Mouse (Mus musculus): ENCODE data around the gene Hmgn3. TPM values are rescaled to one million over a fixed set of nuclear protein-coding genes. Genes with fewer than 3 reads are reported as not detected.

Gene Hmgn3
- total and polyA plus RNA-seq, 2 experiments = 0.48 to 1.5 TPM

DNA sequence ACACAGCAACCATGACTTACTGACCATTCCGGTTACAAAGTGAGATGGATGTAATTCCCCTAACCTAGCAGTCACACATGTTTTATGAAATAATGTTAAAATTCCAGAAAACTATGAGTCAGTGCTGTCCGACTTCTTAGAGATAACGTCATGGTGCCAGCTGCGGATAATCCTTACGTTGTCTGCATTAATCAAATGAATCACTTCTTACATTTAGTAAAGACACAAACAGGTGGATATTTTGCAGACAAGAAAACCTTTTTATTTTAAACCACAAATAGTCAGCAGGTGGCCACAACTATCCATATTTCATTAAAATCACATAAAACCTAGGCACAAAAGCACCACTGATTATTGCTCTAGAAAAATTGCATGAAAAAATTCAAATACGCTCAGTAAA, 36.8 kb downstream of the Hmgn3 start:
- WGBS = 94% methylated on average over 6 of the region's 6 CpGs
- TF ChIP-seq POLR2A (IDR thresholded peaks at IDR 0.05; ENCODE audit: extremely low read depth, insufficient read depth, low read length) (no peak), CTCF (IDR thresholded peaks at IDR 0.05; ENCODE audit: low read depth, low read length) (no peak)
- Histone ChIP-seq H3K4me1 (ENCODE audit: control insufficient read depth, insufficient read depth, low read length) (no peaks in the 10 kb centered on the region), H3K9ac (ENCODE audit: low read depth, low read length) (no peak overlapping the region), H3K27me3 (ENCODE audit: control insufficient read depth, insufficient read depth, low read length) (no peaks in the 10 kb centered on the region), H3K4me3 (ENCODE audit: insufficient read depth, low read depth, low read length) (no peak overlapping the region), H3K27ac (replicated peaks; ENCODE audit: insufficient read depth, low read depth, low read length) (no peak overlapping the region), H3K36me3 (ENCODE audit: control insufficient read depth, insufficient read depth, low read length) (no peaks in the 10 kb centered on the region), H3K79me2 (ENCODE audit: control insufficient read depth, insufficient read depth, low read length) (no peaks in the 10 kb centered on the region)
- no peak for DNase-seq (ENCODE audit: extremely low read depth, low read depth, low spot score)

DNA sequence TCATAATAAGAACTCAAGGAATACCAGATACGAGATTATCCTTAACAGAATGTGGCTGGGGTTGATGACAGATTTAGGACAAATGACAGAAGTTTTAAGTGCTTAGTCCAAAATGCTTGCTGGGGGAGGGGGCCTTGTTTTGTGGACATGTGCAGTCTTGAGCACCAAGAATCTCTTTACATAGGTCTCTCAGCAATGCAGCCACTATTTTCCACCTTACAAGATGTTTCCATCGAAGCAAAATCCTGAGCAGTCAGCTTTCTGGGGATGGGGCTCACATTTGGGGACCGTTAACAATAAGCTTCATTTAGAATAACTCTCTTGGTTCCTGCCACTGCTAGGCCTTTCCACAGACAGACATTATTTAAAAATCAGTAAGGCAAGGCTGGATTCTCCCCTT, 37.7 kb downstream of the Hmgn3 start:
- Histone ChIP-seq H3K27ac (replicated peaks; ENCODE audit: insufficient read depth, low read depth, low read length) (no peak overlapping the region), H3K4me1 (ENCODE audit: control insufficient read depth, insufficient read depth, low read length) (no peaks in the 10 kb centered on the region; the same call in 1 of the 2 replicates), H3K27me3 (ENCODE audit: control insufficient read depth, insufficient read depth, low read length) (no peaks in the 10 kb centered on the region), H3K79me2 (ENCODE audit: control insufficient read depth, insufficient read depth, low read length) (no peaks in the 10 kb centered on the region), H3K36me3 (ENCODE audit: control insufficient read depth, insufficient read depth, low read length) (no peaks in the 10 kb centered on the region), H3K4me3 (ENCODE audit: insufficient read depth, low read depth, low read length) (no peak overlapping the region), H3K9ac (ENCODE audit: low read depth, low read length) (no peak overlapping the region)
- WGBS = 83% methylated on average over 3 of the region's 3 CpGs
- DNase-seq (ENCODE audit: extremely low read depth, low read depth, low spot score) = no peak
- TF ChIP-seq POLR2A (IDR thresholded peaks at IDR 0.05; ENCODE audit: extremely low read depth, insufficient read depth, low read length) = no peak
- TF ChIP-seq CTCF (IDR thresholded peaks at IDR 0.05; ENCODE audit: low read depth, low read length) = no peak

DNA sequence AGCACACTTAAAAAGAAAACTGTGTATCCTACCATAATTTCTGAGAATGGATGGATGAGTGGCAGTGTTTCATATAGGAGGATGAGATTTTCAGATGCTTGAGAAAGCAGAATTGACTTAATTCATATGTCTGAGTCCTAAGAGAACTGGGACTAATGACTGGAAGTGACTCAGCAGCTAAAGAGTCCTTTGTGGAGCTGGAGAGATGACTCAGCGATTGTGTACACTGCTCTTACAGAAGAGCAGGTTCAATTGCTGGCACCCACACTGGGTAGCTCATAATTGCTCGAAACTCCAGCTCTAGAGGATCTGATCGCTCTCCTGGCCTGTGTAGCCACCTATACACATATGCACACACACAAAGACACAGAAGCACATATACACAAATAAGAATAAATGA, 42.7 kb downstream of the Hmgn3 start:
- WGBS = 16% methylated on average over 3 of the region's 3 CpGs
- H3K9ac ChIP-seq (ENCODE audit: low read depth, low read length) = no peak overlapping the region
- no peak overlapping the region for H3K4me3 ChIP-seq (ENCODE audit: insufficient read depth, low read depth, low read length)
- no peaks in the 10 kb centered on the region for H3K79me2 ChIP-seq (ENCODE audit: control insufficient read depth, insufficient read depth, low read length)
- H3K27me3 ChIP-seq (ENCODE audit: control insufficient read depth, insufficient read depth, low read length) = no peaks in the 10 kb centered on the region
- H3K27ac ChIP-seq (replicated peaks; ENCODE audit: insufficient read depth, low read depth, low read length) = no peak overlapping the region
- H3K36me3 ChIP-seq (ENCODE audit: control insufficient read depth, insufficient read depth, low read length) = no peaks in the 10 kb centered on the region
- H3K4me1 ChIP-seq (ENCODE audit: control insufficient read depth, insufficient read depth, low read length) = peaks cover 3% of the 10 kb centered on the region; the same call in 1 of the 2 replicates
- no peak for TF ChIP-seq POLR2A (IDR thresholded peaks at IDR 0.05; ENCODE audit: extremely low read depth, insufficient read depth, low read length)
- no peak for TF ChIP-seq CTCF (IDR thresholded peaks at IDR 0.05; ENCODE audit: low read depth, low read length)
- peak; percentile 82 for DNase-seq (ENCODE audit: extremely low read depth, low read depth, low spot score)

- no peak for TF ChIP-seq CTCF (IDR thresholded peaks at IDR 0.05; ENCODE audit: low read depth, low read length)
- Histone ChIP-seq H3K79me2 (ENCODE audit: control insufficient read depth, insufficient read depth, low read length) (no peaks in the 10 kb centered on the region), H3K27ac (replicated peaks; ENCODE audit: insufficient read depth, low read depth, low read length) (no peak overlapping the region), H3K4me3 (ENCODE audit: insufficient read depth, low read depth, low read length) (no peak overlapping the region), H3K36me3 (ENCODE audit: control insufficient read depth, insufficient read depth, low read length) (no peaks in the 10 kb centered on the region), H3K9ac (ENCODE audit: low read depth, low read length) (no peak overlapping the region), H3K4me1 (ENCODE audit: control insufficient read depth, insufficient read depth, low read length) (peaks cover 3% of the 10 kb centered on the region; the same call in 1 of the 2 replicates), H3K27me3 (ENCODE audit: control insufficient read depth, insufficient read depth, low read length) (no peaks in the 10 kb centered on the region)
- WGBS = 90% methylated on average over 3 of the region's 3 CpGs
- DNase-seq (ENCODE audit: extremely low read depth, low read depth, low spot score) = no peak
Observed at GRCm38 (mm10) chr9:83101691-83102090, 44.8 kb downstream of the Hmgn3 start.

DNA sequence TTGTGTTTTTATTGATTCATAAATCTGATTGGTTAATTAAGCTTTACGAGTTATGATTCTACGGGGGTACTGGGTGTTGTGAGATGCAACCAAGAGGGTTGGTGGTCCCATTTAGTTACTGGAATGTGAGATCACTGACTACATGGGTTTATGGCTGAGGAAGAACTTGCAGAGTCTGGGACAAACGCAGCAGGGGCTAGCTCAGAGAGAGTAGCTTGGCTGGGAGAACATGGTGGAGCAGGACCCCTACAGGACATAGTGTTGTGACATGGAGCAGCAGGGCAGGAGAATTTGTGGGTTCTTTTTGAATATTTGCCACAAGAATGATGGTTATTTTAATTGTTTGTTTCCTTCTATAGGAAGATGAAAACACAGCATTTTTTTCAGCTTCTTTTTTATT, 45.7 kb downstream of the Hmgn3 start:
- Histone ChIP-seq H3K79me2 (ENCODE audit: control insufficient read depth, insufficient read depth, low read length) (no peaks in the 10 kb centered on the region), H3K9ac (ENCODE audit: low read depth, low read length) (no peak overlapping the region), H3K36me3 (ENCODE audit: control insufficient read depth, insufficient read depth, low read length) (no peaks in the 10 kb centered on the region), H3K4me1 (ENCODE audit: control insufficient read depth, insufficient read depth, low read length) (peaks cover 3% of the 10 kb centered on the region; the same call in 1 of the 2 replicates), H3K27me3 (ENCODE audit: control insufficient read depth, insufficient read depth, low read length) (no peaks in the 10 kb centered on the region), H3K4me3 (ENCODE audit: insufficient read depth, low read depth, low read length) (no peak overlapping the region), H3K27ac (replicated peaks; ENCODE audit: insufficient read depth, low read depth, low read length) (no peak overlapping the region)
- 86% methylated on average over 3 of the region's 3 CpGs for WGBS
- no peak for TF ChIP-seq CTCF (IDR thresholded peaks at IDR 0.05; ENCODE audit: low read depth, low read length)
- no peak for TF ChIP-seq POLR2A (IDR thresholded peaks at IDR 0.05; ENCODE audit: extremely low read depth, insufficient read depth, low read length)
- no peak for DNase-seq (ENCODE audit: extremely low read depth, low read depth, low spot score)

DNA sequence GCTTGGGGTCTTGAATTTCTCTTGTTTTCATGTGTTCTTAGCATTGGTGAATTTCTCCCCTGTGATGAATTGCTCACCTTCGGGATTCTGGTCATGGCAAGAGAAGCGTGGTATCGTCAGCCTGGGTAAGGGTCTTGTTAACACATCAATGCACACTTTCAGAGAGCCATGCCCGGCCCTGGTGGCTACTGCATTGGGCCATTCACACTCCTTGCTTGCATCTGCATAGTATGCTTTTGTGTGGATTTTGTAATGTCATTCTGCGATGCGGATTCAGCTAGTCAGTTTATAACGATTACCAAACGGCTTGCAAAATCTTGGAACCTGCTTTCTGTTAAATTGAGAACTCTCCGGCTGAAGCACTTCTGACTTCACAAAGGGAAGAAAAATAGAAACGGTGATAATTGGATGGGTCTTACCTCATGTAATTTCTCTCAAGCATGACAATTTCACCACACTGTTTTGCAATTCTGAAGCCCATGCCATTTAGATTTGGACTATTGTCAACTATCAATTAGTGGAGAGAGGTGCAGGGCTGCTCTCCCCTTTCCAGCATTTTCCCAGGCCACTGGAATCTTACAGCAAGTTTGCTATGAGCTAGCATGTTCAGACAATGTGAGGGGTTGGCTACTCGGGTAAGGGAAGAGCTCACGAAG, 47.7 kb downstream of the Hmgn3 start:
- H3K36me3 ChIP-seq (ENCODE audit: control insufficient read depth, insufficient read depth, low read length) = no peaks in the 10 kb centered on the region
- H3K9ac ChIP-seq (ENCODE audit: low read depth, low read length) = no peak overlapping the region
- no peak for TF ChIP-seq CTCF (IDR thresholded peaks at IDR 0.05; ENCODE audit: low read depth, low read length)
- no peak for TF ChIP-seq POLR2A (IDR thresholded peaks at IDR 0.05; ENCODE audit: extremely low read depth, insufficient read depth, low read length)
- WGBS = 83% methylated on average over 12 of the region's 12 CpGs
- DNase-seq (ENCODE audit: extremely low read depth, low read depth, low spot score) = peak; percentile 59
- H3K79me2 ChIP-seq (ENCODE audit: control insufficient read depth, insufficient read depth, low read length) = no peaks in the 10 kb centered on the region
- no peaks in the 10 kb centered on the region for H3K27me3 ChIP-seq (ENCODE audit: control insufficient read depth, insufficient read depth, low read length)
- H3K4me1 ChIP-seq (ENCODE audit: control insufficient read depth, insufficient read depth, low read length) = peaks cover 3% of the 10 kb centered on the region; the same call in 1 of the 2 replicates
- H3K4me3 ChIP-seq (ENCODE audit: insufficient read depth, low read depth, low read length) = no peak overlapping the region
- no peak overlapping the region for H3K27ac ChIP-seq (replicated peaks; ENCODE audit: insufficient read depth, low read depth, low read length)

All from liver, adult 2 months (tissue).